8 mouse cellular contexts compared by ENCODE assay signal in the genomic region with DNA sequence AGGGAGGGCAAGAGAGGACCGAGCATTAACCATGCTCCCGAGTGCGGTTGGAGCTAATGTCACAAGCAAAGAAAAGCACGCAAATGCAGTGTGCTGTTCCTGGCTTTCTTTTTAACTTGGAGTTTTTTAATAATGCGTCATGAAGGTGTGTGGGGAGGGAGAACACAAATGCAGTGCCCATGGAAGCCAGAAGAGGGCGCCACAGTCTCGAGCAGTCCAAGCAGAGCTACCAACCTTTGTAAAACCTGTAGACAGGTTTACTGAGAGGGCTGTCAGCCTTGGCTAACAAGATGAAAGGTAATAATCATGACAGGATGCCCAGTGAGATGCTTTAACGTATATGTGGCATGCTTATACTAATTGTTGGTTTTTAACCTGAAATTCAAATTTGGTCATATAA. TPM values are rescaled to one million over a fixed set of nuclear protein-coding genes. Genes with fewer than 3 reads are reported as not detected.
DNase-seq lines count a peak whose midpoint lies in the region; ATAC-seq and TF ChIP-seq lines count a peak whose summit lies in the region.

No protein-coding gene starts in this region.

- H3K4me1 ChIP-seq in forebrain, embryonic 15.5 days, result peaks cover 48% of the 10 kb centered on the region
- peaks cover 8% of the 10 kb centered on the region; the same call in 1 of the 2 replicates for H3K4me1 ChIP-seq in midbrain, embryonic 11.5 days (ENCODE audit: control insufficient read depth, insufficient read depth, low read length)

- H3K36me3 ChIP-seq in forebrain, embryonic 15.5 days, result no peaks in the 10 kb centered on the region
- H3K36me3 ChIP-seq in midbrain, embryonic 11.5 days (ENCODE audit: control insufficient read depth, insufficient read depth, low read length), result no peaks in the 10 kb centered on the region

- 0 out of 2 replicates have a peak overlapping the region, but pooled peaks have one; percentile 14 for H3K9ac ChIP-seq in forebrain, embryonic 15.5 days (replicated peaks)
- no peak overlapping the region for H3K9ac ChIP-seq in midbrain, embryonic 11.5 days (ENCODE audit: low read length)

- H3K27me3 ChIP-seq in Patski, result peaks cover 3% of the 10 kb centered on the region
- no peaks in the 10 kb centered on the region; the same call in 1 of the 2 replicates for H3K27me3 ChIP-seq in forebrain, embryonic 15.5 days
- H3K27me3 ChIP-seq in midbrain, embryonic 11.5 days (ENCODE audit: control insufficient read depth, insufficient read depth, low read length), result no peaks in the 10 kb centered on the region; the same call in 1 of the 2 replicates

- intact Hi-C loops in left cerebral cortex, postnatal 25 days (cut with DNase I), result loop anchor here (2.0 to 5.0 kb wide), 3 partner anchors 57 to 562 kb away; partner anchors contain the start of genes Fyn and Rev3l

- H3K27ac ChIP-seq in forebrain, embryonic 15.5 days (replicated peaks), result peak overlapping the region; percentile 68
- H3K27ac ChIP-seq in midbrain, embryonic 11.5 days (ENCODE audit: low read depth, low read length), result no peak overlapping the region

- no peaks in the 10 kb centered on the region for H3K9me3 ChIP-seq in forebrain, embryonic 15.5 days
- no peaks in the 10 kb centered on the region for H3K9me3 ChIP-seq in midbrain, embryonic 11.5 days (ENCODE audit: control insufficient read depth, low read length)

- no peak for DNase-seq in Patski (ENCODE audit: low read depth, low spot score)
- DNase-seq in hindlimb bud, embryonic 11.5 days (ENCODE audit: extremely low spot score, low read depth, low spot score), result peak; percentile 70
- peak; percentile 70 to 80 for DNase-seq in left cerebral cortex, postnatal 25 days (ENCODE audit: low spot score in 2 of 2)
- DNase-seq in midbrain, embryonic 11.5 days (ENCODE audit: low spot score, missing footprints), result peak; percentile 93
- DNase-seq in spleen, adult 18-20 months, result peak; percentile 54 to 75

- in situ Hi-C loops in Patski (cut with MboI; ENCODE audit: low pct_unique_long_range_greater_than_20kb), result loop anchor here (5.0 to 25.0 kb wide), 4 partner anchors 67 to 642 kb away; partner anchors contain the start of gene Fyn

- POLR2A ChIA-PET in Patski (lab: Charles Lee), result interaction anchor here (0.5 kb wide), 1 partner anchor 443 kb away, joined by 7 read pairs; the partner anchor contains the start of gene Traf3ip2

- TF ChIP-seq CTCF in Patski (IDR thresholded peaks at IDR 0.05), result peak; percentile 97

- ATAC-seq in Patski, result peak; percentile 27
- ATAC-seq in cerebellum, adult (ENCODE audit: insufficient number of reproducible peaks, low FRiP score, low TSS enrichment), result peak; percentile 21; the same call in 1 of the 2 replicates
- 0 out of 2 replicates have a peak, but pooled peaks have one; percentile 3 for ATAC-seq in forebrain, embryonic 15.5 days (replicated peaks)
- no peak for ATAC-seq in midbrain, embryonic 11.5 days (ENCODE audit: low FRiP score)
- ATAC-seq in erythroblast, adult 5-6 weeks (replicated peaks; ENCODE audit: low FRiP score, poor library complexity, severe bottlenecking), result no peak

- peak overlapping the region; percentile 69 for H3K4me2 ChIP-seq in forebrain, embryonic 15.5 days (replicated peaks)
- no peak overlapping the region for H3K4me2 ChIP-seq in midbrain, embryonic 11.5 days

- CTCF ChIA-PET in Patski (lab: Charles Lee), result interaction anchor here (0.7 to 4.2 kb wide), 34 partner anchors 9 to 647 kb away, joined by 3 to 35 read pairs (median 3); no protein-coding TSS in a partner anchor

- 3% methylated on average over 8 of the region's 8 CpGs for WGBS in forebrain, embryonic 15.5 days
- 10% methylated on average over 8 of the region's 8 CpGs for WGBS in midbrain, embryonic 11.5 days

- H3K4me3 ChIP-seq in forebrain, embryonic 15.5 days, result peak overlapping the region; percentile 46
- no peak overlapping the region for H3K4me3 ChIP-seq in midbrain, embryonic 11.5 days (ENCODE audit: low read depth, low read length)

RNA-seq across cellular contexts. Expression of gene Ccn6, which starts 6.6 kb away (rescaled TPM):
- polyA plus RNA-seq in Patski (2021), result 0.06 TPM
- 0.13 and 0.52 TPM in 2 replicates for polyA plus RNA-seq in forebrain, embryonic 15.5 days (2015; fragmentation: Nextera tagmentation; extraction: Ambion mirVana)
- under 1 TPM; 0.25 to 0.39 TPM for total RNA-seq in left cerebral cortex, postnatal 25 days (2021)
- 0.20 and 0.29 TPM in 2 replicates for polyA plus RNA-seq in midbrain, embryonic 11.5 days (2014; fragmentation: Nextera tagmentation; extraction: Ambion mirVana)
- total RNA-seq in erythroblast, adult 5-6 weeks (2015; ENCODE audit: low replicate concordance), result not detected in 2 replicates
- not detected in 2 replicates for total RNA-seq in erythroblast, adult 5-6 weeks (2017; ENCODE audit: low replicate concordance)

RNA-seq across cellular contexts. Expression of gene Tube1, which starts 36.4 kb away (rescaled TPM):
- polyA plus RNA-seq in Patski (2021), result 4.2 TPM
- polyA plus RNA-seq in forebrain, embryonic 15.5 days (2015; fragmentation: Nextera tagmentation; extraction: Ambion mirVana), result 10.2 and 11.1 TPM in 2 replicates
- 1 to 10 TPM; 1.3 to 1.9 TPM for total RNA-seq in left cerebral cortex, postnatal 25 days (2021)
- polyA plus RNA-seq in midbrain, embryonic 11.5 days (2014; fragmentation: Nextera tagmentation; extraction: Ambion mirVana), result 19.8 and 22.6 TPM in 2 replicates
- total RNA-seq in erythroblast, adult 5-6 weeks (2015; ENCODE audit: low replicate concordance), result 4.4 and 5.2 TPM in 2 replicates
- total RNA-seq in erythroblast, adult 5-6 weeks (2017; ENCODE audit: low replicate concordance), result 3.1 and 3.6 TPM in 2 replicates

RNA-seq across cellular contexts. Expression of gene Fam229b, which starts 36.5 kb away (rescaled TPM):
- 26.0 TPM for polyA plus RNA-seq in Patski (2021)
- 26.0 and 29.4 TPM in 2 replicates for polyA plus RNA-seq in forebrain, embryonic 15.5 days (2015; fragmentation: Nextera tagmentation; extraction: Ambion mirVana)
- total RNA-seq in left cerebral cortex, postnatal 25 days (2021), result 10 to 100 TPM; 15.0 to 16.0 TPM
- polyA plus RNA-seq in midbrain, embryonic 11.5 days (2014; fragmentation: Nextera tagmentation; extraction: Ambion mirVana), result 17.0 and 18.8 TPM in 2 replicates
- not detected in 2 replicates for total RNA-seq in erythroblast, adult 5-6 weeks (2015; ENCODE audit: low replicate concordance)
- total RNA-seq in erythroblast, adult 5-6 weeks (2017; ENCODE audit: low replicate concordance), result not detected in 2 replicates

Comparison
In these comparisons a context has a peak if more than half of its experiments do, and no peak if none do; other contexts are left out.
1. ATAC-seq: peak in Patski (single experiment), cerebellum, adult (single experiment) and forebrain, embryonic 15.5 days (single experiment); none in midbrain, embryonic 11.5 days (single experiment) and erythroblast, adult 5-6 weeks (single experiment).